Mouse (Mus musculus) layer of hippocampus, adult 2 months (tissue): ENCODE data around the gene Gpat2. TPM values are rescaled to one million over a fixed set of nuclear protein-coding genes. Genes with fewer than 3 reads are reported as not detected.

Experiments
- DNase-seq, 2 experiments: peaks; one replicate each; pipeline ENCODE4 v3.0.0; 2022; ENCODE audit warnings: low spot score in 2 of 2
- H3K27ac ChIP-seq: fragments of 200-600 bp; 2 replicates; pipeline ENCODE4 v1.8.1; 2022
- H3K4me3 ChIP-seq: fragments of 200-600 bp; 2 replicates; pipeline ENCODE4 v1.8.1; 2022; ENCODE audit warnings: mild to moderate bottlenecking
- CTCF ChIP-seq: fragments of 200-600 bp; conservative IDR thresholded peaks from 2 replicates; pipeline ENCODE4 v1.8.1; 2022; ENCODE audit warnings: antibody characterized with exemption, mild to moderate bottlenecking, moderate library complexity
- long read RNA-seq, 2 experiments: library from polyadenylated mRNA; stranded (forward); transcript quantifications; one replicate each; pipeline ENCODE4 v2.0.0; 2021; ENCODE audit warnings: borderline mapping rate in 2 of 2
- total RNA-seq, 2 experiments: library from RNA; stranded (reverse); gene quantifications; 2 replicates each; pipeline ENCODE4 v1.2.3; 2021

Gene Gpat2
- total RNA-seq, result under 1 TPM; 0.12 to 0.31 TPM
- long read RNA-seq, experiment 1, result 0 reads
- long read RNA-seq, experiment 2, result 0 reads

DNA sequence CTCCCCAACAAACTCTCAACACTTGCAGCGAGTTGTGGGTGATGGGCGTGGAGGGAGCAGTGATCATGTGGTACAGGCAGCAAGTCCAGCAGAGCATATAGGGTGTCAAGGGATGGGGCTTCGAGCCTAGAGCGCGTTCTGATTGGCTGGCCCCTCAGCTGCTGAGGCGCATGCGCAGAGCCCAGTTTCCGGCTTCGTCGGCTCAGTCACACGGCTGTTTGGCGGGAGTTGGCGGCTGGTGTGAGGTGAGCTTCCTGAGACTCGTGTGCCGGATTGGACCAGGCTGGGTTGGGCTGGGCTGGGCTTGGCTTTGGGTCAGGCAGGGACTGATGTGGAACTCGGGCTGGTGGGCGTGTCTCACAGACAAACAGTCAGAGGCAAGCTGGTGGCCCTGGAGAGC is at the start of gene Gpat2:
Gene Gpat2 (plus strand): TSS at position 223 of the 400 bp plus-strand sequence.
- TF ChIP-seq CTCF, result no peak
- no peak for DNase-seq
- Histone ChIP-seq H3K4me3 (no peak within 1 kb of the TSS), H3K27ac (no peak within 1 kb of the TSS)

DNA sequence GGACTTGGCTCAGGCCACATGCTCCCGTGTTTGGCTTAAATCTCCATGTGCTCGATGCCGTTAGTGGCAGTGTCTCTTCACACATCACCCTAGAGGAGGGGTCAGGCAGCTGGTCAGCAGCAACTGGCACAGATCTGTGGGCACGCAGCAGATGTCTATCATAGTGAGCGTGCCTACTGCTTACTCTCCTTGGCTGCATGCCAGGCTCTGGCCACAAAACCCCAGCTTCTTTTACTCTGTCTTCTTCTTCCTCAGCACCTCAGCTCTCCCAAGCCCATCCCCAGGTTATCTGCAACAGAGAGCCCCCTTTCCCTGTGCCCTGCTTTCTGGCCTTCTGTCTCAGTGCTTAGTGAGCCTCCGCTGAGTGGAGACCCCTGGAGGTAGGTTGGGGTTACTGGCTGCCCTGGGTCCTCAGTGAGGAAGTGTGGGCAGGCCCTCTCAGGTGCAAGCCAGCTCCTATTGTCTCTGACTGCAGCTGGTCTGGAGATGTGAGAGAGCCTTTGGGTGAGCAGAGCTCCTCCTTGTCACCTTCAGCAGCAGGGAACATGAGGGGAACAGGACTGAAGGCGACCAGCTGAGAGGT is 49.1 kb upstream of the Gpat2 start:
- no peak overlapping the region for H3K4me3 ChIP-seq
- no peak for DNase-seq
- peak; percentile 60 for TF ChIP-seq CTCF
- no peak overlapping the region for H3K27ac ChIP-seq

DNA sequence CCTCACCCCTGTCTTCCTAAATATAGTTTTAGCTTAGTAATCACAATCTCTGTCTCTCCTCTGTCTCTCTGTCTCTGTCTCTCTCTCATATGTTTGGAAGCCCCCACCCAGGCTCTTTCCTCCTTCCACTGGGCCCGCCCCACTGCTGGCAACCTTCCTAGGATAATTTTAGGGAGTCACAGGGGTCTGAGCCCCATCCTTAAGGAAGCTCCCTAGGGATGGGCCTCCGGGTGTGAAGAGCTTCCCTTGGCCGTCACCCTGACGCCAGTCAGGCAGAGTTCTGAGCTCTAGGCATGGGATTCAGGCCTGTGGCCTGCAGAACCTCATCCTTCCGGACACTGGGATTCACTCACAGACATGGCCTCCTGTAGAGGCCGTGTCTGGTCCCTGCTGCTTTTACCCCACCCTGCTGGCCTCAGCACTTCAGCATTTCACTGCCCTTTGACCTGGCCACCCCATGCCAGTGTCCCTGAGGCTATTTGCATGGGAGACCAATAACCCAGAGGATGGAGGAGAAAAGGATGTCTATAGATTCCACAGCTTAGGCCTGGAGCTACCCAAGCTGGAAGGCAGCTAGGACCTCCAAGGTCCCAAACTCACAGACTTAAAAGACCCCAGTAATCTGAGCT is 48.5 kb upstream of the Gpat2 start:
- TF ChIP-seq CTCF, result no peak
- DNase-seq, result no peak
- no peak overlapping the region for H3K27ac ChIP-seq
- H3K4me3 ChIP-seq, result no peak overlapping the region

DNA sequence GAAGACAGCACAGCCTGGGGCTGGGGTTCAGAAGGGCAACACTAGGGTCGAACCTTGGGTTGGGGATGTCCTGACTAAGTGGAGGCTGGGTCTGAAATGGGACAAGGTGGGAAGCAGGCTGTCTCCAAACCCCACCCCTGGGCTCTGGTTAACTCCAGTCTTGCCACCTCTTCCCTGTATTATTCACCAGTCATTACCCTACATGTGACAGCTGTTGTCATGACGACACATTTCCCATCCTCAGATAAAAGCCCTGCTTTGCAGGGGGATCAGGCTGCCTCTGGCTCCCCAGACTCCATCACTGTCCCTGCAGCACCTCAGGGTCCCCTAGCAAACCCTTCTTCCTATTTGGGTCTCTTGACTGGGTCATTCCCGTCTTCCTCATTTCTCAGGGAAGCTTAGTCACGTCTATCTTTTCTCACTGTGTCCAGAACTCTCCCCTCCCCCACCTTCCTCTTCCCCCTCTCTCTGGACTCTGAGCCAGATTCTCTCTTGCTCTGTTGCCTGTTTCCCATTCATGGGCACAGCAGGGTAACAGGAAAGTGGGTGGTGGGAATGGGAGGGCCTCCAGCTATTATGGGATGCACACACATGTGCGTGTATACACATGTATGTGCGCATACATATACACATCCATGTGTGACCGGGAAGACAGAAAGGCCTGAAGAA is 46.9 kb upstream of the Gpat2 start:
- Histone ChIP-seq H3K4me3 (no peak overlapping the region), H3K27ac (0 out of 2 replicates have a peak overlapping the region, but pooled peaks have one; percentile 10)
- DNase-seq, result no peak
- TF ChIP-seq CTCF, result no peak

DNA sequence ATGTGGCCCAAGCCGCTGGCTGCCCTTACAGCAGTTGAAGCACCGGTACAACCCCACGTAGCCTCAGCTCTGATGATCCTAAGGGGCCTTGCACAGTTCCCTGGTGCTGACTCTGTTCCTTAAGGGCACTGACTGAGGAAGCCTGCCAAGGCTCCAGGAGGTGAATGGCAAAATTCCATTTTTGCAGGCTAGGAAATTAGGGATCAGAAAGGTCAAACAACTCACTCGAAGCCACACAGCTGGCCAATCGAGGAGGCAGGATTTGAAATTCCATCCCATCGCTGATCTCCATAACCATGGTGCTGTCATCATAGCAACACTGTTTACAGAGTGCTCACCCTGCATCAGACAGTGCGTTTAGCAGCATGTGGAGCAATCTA is 46.4 kb upstream of the Gpat2 start:
- Histone ChIP-seq H3K4me3 (no peak overlapping the region), H3K27ac (0 out of 2 replicates have a peak overlapping the region, but pooled peaks have one; percentile 10)
- no peak for TF ChIP-seq CTCF
- DNase-seq, result no peak

DNA sequence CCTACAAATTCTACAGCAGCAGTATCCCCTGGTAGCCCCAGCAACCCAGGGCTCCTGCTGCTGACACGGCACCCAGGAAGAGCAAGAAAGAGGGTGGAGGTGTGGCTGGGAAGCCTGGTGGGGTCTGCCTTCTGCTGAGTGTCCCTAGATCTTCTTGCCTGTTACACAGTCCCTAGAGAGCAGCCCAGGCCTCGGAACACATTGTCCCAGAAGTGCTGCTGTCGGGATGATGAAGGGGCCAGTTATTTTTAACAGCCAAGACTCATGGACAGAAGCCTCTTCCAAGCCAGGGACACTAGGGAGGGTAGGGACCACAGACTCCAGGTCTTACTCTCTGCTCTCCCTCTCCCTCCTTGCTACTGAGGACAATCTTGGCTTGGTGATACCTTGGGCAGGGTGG is 45.7 kb upstream of the Gpat2 start:
- DNase-seq, result no peak
- TF ChIP-seq CTCF, result no peak
- Histone ChIP-seq H3K4me3 (no peak overlapping the region), H3K27ac (no peak overlapping the region)

DNA sequence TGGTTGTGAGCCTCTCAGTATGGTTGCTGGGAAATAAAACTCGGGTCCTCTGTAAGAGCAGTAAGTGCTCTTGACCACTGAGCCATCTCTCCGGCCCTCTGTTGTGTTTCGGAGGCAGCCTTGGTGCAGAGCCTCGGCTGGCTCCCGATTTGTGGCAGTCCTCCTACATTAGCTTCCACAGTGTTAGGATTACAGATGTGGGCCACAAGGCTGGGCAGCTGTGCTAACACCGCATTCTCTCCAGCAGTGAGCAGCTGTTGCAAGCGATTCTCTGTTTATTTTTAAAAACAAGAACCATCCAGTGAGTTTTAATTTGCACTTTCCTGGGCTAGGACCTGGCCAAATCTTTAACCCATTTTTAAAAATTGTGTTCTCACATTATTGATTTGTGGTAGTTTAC is 41.1 kb upstream of the Gpat2 start:
- no peak for TF ChIP-seq CTCF
- Histone ChIP-seq H3K4me3 (no peak overlapping the region), H3K27ac (no peak overlapping the region)
- DNase-seq, result no peak

DNA sequence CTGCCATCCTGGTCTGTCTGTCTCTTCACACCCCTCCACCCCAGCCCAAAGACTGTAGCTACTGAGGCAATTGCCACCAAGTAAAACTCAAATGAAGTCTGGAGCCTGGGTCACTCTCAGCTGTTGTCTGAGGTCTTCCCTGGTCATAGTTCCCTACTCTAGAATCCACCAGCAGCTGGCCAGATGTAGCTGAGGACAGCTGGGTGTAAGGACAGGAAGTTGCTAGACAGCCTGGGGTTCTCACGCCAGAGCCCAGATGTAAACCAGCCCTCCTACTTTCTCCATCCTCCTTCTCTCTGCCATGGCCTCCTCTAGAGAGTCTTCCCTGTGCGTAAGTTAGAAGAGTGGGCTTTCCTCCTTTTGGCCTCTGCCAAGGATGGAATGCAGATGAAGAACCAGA is 37.5 kb upstream of the Gpat2 start:
- no peak for TF ChIP-seq CTCF
- Histone ChIP-seq H3K4me3 (no peak overlapping the region), H3K27ac (no peak overlapping the region)
- no peak for DNase-seq

DNA sequence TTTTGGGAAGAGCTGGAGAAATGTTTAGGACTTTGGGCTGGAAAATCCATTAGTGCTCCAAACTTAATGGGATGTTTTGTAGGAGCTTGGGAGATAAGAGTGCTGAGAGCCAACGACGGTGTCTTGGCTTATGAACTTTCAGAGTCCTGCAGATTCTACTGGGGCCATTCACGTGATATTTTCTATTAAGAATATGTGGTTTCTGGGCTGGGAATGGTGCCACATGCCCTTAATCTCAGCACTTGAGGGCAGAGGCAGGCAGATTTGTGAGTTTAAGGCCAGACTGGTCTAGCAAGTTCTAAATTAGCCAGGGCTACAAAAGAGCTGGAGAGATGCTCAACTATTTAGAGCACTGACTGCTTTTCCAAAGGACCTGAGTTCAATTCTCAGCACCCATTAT is 34.6 kb upstream of the Gpat2 start:
- TF ChIP-seq CTCF, result no peak
- H3K4me3 ChIP-seq, result no peak overlapping the region
- DNase-seq, result no peak
- H3K27ac ChIP-seq, result no peak overlapping the region

DNA sequence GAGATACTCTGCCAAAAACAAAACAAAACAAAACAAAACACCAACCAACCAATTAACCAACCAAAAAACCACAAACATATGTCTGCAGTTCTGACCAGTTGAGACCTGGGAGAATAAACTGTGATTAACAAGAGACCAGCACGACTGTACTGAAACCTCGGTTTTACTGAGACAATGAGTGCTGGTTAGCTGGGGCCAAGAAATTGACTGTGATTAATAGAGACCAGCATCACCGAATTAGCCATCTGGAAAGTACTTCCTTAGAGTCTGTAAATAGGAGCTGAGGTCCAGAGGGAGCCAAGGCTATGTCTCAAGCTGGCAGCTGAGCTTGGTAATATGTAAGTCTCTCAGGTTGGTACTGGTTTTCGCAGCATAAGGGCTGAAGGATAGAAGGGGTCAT is 34.2 kb upstream of the Gpat2 start:
- no peak for TF ChIP-seq CTCF
- DNase-seq, result no peak
- Histone ChIP-seq H3K27ac (no peak overlapping the region), H3K4me3 (no peak overlapping the region)

DNA sequence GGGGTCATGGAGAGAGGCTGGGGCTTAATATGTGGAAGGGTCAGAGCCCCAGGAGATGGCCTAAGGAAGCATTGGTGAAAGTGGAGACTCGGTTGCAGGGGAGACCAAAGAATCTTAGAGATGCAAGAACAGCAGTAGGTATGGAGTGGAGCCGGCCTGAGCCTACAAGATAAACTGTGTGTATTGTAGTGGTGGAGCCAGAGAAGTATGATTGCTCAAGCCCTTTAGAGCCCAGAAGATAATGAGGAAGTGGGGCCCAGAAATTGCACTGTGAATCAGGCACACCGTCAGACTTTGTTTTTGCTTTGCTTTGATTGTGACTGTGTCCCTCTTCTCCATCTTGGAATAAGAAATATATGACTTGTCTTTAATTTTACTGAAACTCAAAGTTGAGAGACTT is 33.7 kb upstream of the Gpat2 start:
- no peak overlapping the region for H3K4me3 ChIP-seq
- no peak for TF ChIP-seq CTCF
- H3K27ac ChIP-seq, result no peak overlapping the region
- no peak for DNase-seq

DNA sequence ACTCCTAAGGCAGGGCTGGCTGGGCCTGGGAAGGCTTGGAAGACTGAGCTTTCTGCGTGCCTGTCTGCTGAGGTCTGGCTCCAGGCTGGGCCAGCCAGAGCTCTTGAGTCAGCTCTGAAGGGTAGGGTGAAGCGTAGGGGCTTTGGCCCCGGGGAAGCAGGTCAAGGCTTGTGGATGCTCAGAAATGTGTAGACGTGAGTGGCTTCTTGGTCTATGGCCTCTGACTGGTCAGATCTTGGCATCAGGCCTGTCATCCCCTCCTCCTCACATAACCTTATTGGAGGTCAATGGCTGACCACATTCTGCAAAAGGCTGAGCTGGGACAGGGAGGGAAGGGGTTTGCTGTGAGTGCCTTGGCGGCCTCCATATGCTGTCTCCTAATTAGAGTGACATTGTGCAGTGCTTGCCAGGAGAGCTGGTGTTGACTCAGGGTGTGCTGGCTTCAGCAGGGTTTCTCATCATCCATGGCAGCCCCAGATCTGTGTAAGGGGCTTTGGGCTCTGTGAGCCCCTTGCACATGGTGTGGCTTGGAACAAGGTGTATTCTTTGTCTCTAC is 30.3 kb upstream of the Gpat2 start:
- H3K4me3 ChIP-seq, result no peak overlapping the region
- H3K27ac ChIP-seq, result no peak overlapping the region
- no peak for TF ChIP-seq CTCF
- DNase-seq, result no peak

DNA sequence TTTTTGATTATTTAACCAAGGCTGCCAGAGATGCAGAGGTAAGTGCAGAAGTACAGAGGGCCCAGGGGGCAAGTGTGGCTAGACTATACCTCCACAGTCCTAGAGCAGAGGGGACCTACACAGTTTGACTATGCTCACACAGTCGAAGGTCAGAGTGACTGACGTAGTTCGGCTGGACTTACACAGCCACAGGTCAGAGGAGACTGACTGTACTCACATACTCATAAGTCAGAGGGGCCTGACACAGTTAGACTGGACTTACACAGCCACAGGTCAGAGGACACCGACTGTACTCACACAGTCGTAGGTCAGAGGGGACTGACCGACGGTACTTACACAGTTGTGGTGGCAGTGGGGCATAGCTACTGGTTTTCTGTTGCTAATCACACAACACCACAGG is 26.3 kb upstream of the Gpat2 start:
- Histone ChIP-seq H3K27ac (no peak overlapping the region), H3K4me3 (no peak overlapping the region)
- DNase-seq, result no peak
- no peak for TF ChIP-seq CTCF
